12 mouse cellular contexts compared by ENCODE assay signal in the genomic region with DNA sequence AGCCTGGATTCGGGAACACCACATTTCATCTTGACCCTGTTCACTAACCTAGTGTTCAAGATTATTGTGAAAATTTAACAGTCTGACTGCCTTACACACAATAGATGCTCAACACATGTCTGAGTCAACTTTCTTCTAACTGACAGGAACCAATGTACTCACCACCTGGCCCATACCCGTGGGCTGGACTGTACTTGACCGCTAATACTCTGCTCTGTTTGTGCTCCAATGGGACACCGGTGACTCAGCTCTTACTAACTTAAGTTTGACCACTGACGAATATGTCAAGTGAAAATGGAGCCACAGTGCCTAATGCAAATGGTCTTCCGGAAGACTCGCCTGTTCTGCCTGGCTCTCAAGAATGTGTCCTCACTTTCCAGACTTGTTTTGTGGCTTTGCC.
"Had no signal": no experiment of that assay in that cellular context is flagged by ENCODE, and none has a peak within 500 bp of the region (broad histone marks: within the 10 kb centered on the region; RNA-seq: fewer than 3 reads in every experiment).

No protein-coding gene starts in this region.

- H3K4me2 ChIP-seq: kidney, embryonic 15.5 days; limb, embryonic 13.5 days; liver, embryonic 15.5 days; midbrain, embryonic 12.5 days; neural tube, embryonic 12.5 days had no signal

- DNase-seq: kidney, postnatal 14 days; left cerebral cortex, postnatal 4 days; lung, adult 2 months; lung, postnatal 4 days; thymus, adult 2 months; thymus, postnatal 25 days had no signal

- H3K4me3 ChIP-seq: kidney, embryonic 15.5 days; limb, embryonic 13.5 days; liver, embryonic 15.5 days; midbrain, embryonic 12.5 days; neural tube, embryonic 12.5 days had no signal

- H3K27ac ChIP-seq: kidney, embryonic 15.5 days; limb, embryonic 13.5 days; liver, embryonic 15.5 days; neural tube, embryonic 12.5 days had no signal

- H3K9me3 ChIP-seq: kidney, embryonic 15.5 days; limb, embryonic 13.5 days; liver, embryonic 15.5 days; midbrain, embryonic 12.5 days; neural tube, embryonic 12.5 days had no signal

- H3K9ac ChIP-seq: kidney, embryonic 15.5 days; limb, embryonic 13.5 days; liver, embryonic 15.5 days; midbrain, embryonic 12.5 days; neural tube, embryonic 12.5 days had no signal

- ATAC-seq: lung, postnatal 0 days had no signal

- H3K27me3 ChIP-seq: kidney, embryonic 15.5 days; limb, embryonic 13.5 days; liver, embryonic 15.5 days; neural tube, embryonic 12.5 days had no signal

- H3K36me3 ChIP-seq: kidney, embryonic 15.5 days; limb, embryonic 13.5 days; liver, embryonic 15.5 days; midbrain, embryonic 12.5 days; neural tube, embryonic 12.5 days had no signal
